Mouse (Mus musculus): ENCODE results near the gene Dnah7b.

DNA sequence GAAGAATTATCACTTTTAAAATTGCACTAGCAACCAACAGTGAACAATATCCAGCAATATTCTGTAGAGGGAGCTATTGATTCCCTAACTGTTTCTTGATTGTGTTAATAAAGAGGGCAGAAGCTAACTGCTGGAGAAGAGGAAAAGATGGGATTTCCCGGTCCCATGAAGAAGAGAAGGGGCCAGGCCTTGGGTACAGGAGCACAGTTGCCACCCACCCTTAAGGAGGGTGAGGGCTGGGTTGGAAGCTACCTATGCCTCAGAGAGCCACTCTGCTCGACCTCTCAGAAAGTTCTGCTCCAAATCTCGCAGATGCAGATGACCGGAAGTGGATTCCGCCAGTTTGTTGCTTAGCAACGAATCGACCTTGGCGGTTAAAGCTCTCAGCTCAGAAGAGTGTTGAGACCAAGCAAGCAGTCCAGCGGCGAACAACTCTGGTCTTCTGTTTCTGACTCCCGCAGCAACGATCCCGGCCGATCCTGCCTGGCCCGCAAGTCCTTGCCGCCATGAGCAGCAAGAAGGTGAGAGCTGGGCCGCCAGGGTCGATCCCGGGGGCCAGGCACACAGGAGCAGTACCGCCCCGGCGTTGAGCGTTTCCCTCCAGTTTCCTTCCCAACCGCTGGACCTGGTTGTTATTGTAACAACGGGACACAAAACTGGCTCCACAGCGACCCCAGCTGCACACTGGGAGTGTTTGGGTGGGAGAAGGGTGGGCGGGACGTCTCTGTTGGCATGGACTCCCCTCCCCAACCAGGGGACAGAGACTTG lies 553 bp downstream of the Dnah7b start:
- TF ChIP-seq CTCF (IDR thresholded peaks at IDR 0.05; ENCODE audit: low read depth) (peak; percentile 40), EP300 (IDR thresholded peaks at IDR 0.05; ENCODE audit: low read depth) (no peak)
